Mouse (Mus musculus) MN1 (cell line): ENCODE results near the gene Gabrb2.
A peak's percentile ranks its signal among the peaks of the same experiment; 100 is the strongest.

Experiments used
- DNase-seq: peaks from one replicate; pipeline ENCODE4 v3.0.0-alpha.2; 2016; ENCODE audit warnings: low spot score

The Gabrb2 gene

DNA sequence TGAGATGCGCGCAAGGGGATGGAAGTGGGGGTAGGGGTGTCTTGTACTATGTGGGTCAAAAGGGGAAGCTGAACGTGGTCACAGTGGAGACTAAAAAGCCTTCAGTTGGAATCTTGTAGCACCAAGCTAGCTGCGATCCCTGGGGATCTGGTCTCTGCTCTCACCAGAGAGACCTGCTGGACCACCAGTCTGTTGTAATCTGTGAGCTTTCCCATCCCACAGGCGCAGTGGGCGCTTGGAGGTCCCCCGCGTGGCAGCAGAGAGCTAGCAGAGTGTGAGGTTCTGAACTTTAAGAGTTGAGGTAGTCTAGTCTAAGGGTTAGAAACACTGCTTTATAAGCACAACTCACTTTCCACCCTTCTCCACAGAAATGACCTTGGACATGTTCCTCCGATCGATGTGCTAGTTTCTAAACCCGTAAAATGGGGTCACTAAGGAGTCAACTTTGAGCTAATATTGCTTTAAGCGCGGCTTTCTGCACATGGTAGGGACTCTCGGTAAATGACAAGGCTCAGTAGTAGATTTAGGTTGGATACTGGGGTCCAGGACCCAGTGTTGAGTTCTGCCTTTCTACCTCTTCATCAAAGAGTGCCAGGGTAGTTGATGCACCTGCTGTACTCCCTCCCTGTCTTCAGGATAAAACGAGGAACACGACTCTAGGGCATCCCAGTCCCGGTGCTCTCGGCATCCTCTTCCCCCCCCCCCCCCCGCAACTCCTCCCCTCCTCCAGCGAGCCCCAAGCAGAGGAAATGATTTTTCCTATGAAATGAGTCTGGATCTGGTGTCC lies at the start of gene Gabrb2:
Gene Gabrb2, plus strand, starts transcription at position 762 of the 787 bp plus-strand sequence.
- no peak for DNase-seq

DNA sequence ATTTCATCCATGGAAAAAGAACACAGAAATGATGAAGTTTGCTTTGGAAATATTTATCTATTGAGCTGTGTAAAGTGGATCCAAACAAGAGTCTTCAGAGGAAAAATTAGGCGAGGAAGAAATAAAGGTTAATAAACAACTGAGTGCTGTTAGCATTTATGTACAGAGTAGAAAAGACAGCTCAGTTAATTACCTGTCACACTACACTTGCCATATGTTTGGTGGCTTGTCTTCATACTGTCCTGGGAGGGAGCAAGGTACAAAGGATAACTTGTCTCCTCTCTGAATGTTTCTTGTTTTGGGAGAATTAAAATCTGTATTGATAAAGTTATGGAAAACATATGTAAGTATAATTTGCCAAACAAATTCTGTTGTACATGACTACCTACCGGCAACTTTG lies 40.6 kb upstream of the Gabrb2 start:
- no peak for DNase-seq

DNA sequence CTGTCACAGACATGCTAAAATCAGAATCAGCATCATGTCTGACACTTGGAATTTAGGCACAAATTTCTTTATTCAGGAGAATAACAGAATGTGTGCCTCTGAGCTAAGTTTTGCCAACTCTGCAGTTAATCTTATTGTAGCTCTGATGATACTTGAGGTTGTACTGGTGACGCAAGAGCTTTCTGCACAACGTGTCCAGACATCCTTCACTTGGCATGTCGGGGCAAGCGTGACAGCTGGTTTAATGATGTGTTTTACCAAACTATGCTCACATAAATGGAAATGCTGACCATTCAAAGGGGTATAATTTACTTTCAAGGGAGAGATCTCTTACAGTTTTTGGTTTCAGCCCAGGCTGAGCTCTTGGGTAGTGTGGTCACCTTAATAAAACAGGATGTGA lies 33.1 kb upstream of the Gabrb2 start:
- DNase-seq, result no peak

DNA sequence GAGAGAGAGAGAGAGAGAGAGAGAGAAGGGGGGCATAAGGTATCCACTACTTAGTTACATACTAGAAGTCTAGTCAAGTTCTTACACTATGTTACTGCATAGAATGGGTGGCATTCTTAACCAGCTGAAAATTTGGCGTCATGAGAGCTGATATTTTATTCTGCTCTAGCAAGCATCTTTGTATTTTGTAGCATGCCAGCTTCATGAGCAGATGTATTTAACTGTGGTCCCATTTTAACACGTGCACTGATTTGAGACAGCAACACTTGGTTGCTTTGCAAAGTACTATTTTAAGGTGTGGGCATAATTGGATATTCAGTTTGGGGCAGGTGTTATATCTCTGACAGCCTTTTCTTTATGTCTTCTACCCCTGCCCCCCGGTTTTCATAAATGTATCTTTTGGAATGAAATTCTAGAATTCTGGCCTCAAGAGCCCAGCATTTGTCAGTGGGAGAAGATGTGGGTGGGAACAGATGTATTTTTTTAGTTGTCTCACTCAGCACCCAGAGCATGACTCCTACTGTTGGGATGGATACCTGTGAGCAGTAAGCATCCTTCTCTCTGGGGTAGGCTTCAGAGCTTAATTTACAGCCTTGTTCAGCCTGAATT lies 28.8 kb upstream of the Gabrb2 start:
- DNase-seq, result no peak

DNA sequence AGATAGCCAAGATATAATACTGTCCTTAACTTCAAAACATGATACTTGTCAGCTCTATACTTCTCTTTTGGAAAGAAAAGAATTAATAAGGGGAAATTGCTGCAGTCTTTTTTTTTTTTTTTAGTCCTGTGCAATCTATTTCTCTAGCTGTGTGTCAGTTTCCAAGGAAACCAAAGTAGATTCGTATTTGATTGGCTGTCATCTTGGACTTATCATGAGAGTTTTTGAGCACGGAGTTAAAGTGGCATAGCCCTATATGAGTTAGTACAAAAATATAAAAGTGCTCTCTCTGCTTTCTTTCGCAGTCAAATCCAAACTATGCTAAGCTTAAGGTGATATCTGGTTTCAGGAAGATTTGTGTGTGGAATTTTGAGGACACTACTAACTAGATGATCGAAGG lies 26.1 kb upstream of the Gabrb2 start:
- DNase-seq, result no peak

DNA sequence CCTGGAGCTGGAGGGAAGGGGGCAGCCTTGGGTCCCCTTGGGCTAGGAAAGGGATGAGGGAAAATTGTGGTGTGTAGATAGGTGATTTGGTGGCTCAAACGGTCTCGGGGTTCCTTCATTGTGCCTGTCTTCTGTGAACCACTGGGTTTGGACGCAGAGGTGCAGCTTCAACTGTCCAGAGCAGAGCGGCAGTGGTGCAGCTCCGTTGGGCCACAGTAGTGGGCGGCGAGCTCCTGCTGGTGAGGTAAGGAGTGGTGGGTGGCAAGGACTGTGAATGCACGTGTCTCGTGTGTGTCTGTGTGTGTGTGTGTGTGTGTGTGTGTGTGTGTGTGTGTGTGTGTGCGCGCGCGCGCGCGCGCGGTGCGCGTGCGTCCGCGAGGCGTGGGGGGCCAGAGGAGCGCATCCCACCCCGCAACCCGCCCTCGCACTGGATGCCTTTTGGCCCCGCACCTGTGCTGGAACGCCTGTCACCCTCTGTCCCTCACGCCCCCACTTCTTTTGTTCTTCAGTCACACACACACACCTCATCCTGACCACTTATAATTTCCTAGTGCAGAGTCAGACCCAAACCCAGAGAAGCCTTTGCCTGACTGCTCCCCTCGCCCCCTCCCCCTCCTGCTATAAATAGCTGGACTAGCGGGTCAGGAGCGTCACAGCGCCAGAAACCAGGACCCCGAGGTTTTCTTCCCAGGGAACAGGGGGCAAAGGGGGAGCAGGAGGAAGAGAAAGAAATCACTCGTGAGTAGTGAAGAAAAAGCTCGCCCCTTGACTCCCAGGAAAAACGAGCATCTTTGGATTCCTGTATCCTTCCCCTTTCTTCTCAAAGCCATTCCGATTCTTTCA lies 455 bp downstream of the Gabrb2 start:
- no peak for DNase-seq

DNA sequence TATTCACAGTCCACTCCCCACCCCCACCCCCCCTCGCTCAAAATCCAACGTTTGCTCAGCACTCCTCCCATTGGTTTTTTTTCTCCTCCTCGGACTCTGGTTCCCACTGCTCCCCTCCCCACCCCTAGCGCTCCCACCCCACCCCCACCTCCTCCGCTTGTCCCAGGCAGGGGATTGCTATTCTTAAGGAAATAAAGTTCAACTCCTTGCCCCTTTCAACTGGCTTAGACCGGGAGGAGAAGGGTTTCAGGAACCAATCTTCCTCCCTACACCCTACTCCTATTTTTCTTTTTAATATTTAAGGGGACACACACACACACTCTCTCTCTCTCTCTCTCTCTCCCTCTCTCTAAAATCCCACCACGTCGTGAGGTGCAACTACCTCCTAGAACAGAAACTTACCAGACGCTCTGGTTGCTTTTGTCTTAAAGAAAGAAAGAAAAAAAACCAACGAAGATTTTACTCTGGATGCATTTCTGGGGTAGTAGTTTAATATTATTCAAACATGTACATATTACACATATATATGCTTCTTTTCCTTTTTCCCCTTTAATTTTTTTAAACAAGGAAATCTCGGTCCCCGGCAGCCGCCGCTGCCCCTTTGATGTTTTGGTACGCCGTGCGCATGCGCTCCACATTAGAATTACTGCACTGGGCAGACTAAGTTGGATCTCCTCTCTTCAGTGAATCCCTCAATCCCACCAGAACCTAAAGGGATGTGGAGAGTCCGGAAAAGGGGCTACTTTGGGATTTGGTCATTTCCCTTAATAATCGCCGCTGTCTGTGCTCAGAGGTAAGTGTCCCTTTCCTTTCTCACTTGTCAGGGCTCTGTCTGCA lies 1.3 kb downstream of the Gabrb2 start:
- DNase-seq, result no peak

DNA sequence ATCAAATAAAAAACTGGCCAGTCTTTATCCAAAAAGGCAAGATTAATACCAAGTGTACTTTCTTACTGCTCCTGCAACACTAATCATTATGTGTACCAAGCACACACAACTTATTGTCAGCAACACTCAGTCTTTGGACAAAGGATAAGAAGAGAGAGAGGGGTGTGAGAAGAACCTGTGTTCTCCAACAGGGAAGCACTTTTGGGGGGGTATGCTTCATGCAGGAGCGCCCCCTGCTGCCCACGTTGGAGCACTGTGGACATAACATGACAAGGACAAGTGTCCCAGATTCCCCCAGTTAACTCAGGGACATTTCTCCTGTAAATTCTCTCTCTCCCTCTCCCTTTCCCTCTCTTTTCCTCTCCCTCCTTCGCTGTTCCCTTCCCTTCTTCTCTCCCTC lies 3.7 kb downstream of the Gabrb2 start:
- no peak for DNase-seq

DNA sequence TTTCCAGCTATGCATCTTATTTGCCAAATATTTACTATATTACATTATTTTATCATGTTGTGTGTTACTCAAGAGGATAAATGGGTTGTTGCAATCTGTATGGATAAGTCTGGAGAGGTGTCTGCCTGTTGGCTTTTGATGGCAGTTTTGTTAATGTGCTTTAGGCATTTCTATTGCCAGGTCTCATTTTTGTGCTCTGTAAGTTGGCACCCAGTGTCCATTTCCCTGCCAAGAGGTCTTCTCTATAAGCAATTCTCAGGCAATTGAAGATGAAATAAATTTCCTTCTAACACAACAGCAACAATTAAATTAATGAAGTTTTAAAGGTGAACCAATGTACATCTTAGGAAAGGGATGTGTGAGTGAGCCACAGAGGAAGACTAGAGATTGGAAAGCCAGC lies 11.9 kb downstream of the Gabrb2 start:
- DNase-seq, result no peak

DNA sequence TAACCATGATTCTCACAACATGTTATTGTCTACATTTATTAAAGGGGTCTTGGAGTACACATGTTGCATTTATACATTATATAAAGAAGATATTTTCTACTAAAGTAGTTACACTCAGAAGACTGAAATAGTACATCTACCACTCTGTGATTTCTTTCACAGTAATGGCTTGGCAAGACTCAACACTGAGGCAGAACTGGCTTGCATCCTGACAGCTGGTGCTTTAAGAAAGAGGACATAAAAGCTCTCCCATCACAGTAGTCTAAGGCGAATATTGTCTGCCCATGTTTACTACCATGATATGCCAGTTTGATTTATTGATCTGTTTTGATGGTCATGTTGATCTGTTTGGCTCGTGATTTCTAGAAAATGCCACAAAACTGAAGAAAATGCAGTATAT lies 19.4 kb downstream of the Gabrb2 start:
- DNase-seq, result no peak

DNA sequence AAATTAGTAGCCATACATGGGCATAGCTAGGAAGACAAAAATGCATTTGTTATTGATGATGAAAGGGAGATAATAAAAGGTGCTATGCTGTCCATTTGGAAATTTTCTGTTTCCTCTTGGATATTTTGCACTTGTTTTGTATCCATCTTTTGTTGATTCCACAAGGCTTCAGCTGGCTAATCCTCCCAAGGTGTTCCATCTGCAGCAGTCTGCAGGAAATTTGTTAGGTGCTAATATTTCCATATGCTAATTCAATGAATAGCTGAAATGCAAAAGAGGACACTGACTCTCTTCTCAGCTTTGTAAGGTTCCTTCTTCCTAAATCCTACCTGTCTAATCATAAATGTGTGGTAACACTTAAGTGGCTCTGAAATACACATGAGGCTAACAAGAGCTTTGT lies 24.1 kb downstream of the Gabrb2 start:
- DNase-seq, result no peak

DNA sequence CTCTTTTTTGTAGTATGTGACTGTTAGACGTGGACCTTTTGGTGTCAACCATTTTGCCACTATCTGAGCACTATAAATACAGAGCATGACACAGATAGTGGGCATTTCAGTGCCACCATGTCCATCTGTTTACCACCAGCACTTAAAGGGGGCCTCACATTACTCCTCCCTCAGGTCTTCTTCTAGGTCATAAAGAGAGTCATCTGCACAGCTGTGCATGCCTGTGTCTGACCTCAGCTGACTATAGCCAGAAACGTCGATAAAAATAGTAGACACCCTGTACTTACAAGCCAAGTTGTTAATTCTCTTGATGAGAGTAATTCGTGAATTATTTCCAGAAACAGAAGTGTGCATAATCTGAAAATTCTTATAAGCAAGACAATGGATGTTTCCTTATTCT lies 29.4 kb downstream of the Gabrb2 start:
- DNase-seq, result no peak

DNA sequence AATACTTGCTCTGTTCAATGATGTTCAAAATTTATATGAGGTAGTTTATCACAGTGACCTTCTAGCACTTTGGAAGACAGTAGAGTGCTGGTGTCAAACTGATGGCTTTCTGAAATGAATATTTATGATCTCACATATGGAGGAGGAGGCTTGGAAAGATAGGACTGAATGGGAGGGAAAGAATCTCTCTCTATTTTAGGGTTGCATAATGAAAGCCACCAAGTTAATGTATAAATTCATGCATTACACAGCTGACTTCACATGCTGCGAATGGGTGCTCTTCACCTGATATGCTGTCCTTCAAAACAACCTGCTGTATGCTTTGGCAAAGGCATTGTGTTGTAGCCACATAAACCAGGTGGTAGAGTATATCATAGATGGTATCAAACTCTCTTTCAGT lies 44.6 kb downstream of the Gabrb2 start:
- no peak for DNase-seq

DNA sequence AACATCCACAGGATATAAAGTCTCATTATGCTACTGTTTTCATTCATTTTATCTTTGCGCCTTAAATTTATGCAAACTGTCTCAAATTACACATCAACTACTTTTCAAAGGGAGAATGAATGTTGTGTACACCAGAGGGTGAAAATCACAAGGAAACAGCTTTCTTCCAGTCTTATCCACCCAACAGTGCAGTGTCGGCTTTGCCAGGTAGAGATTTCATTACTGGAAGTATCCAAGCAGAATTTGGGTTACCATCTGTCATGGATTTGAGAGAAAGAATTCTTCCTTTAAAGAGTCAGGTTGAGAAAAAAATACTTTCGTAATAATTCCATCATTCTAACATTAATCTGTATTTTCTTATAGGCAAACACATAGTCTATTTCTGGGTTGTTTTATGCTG lies 48.8 kb downstream of the Gabrb2 start:
- DNase-seq, result no peak

DNA sequence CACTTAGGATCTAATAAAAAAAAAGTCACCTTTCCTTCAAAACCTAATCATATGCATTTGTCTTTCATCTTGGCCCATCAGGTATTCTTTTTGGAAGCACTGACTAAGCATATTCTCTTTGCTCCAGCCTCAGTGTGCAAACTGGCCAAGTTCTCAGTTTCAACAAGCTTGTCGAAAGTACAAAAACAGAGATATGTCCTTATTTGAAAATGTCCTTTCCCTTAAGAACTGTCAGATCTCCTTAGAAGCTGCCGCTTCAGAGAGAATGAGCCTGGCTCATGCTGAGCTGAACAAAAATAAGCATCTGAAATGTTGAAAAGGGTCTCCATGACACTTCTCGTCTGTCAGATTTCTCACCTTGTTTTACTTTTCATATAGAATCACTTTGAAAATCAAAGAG lies 55.0 kb downstream of the Gabrb2 start:
- no peak for DNase-seq

DNA sequence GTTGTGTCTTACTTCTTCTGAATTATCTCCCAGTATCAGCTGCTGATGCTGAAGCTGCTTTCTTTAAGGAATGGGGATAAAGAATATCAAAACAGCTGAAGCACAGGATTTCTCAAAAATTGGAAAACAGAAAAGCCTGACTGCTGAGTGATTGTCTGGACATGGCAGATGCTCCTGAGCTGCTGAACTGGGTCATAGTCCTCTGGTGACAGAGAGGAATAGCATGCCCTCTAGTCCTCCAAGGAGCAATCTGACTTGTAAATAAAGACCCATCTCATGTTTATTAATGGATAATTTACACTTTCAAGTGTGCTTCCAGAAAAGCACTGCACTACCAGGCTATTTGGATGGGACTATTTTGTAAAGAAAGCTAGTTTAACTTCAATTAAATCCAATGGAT lies 68.1 kb downstream of the Gabrb2 start:
- no peak for DNase-seq

DNA sequence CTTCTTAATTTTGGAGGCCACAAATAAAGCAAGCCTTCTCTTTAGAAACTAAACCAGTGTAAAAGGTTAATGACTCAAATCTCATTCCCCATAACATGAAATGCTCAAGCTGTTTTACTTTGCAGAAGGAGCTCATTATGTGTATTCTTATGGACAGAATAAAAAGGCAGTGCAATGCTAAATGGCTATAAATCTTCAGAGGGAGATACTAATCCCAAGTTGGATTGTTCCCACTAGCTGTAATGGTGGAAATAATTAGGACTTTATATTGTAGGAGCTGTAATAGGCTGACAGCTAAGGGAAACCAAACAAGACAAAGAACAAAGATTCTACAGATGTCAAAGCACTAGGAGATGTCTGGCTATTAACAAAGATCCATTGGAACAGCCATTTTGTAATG lies 81.6 kb downstream of the Gabrb2 start:
- no peak for DNase-seq

DNA sequence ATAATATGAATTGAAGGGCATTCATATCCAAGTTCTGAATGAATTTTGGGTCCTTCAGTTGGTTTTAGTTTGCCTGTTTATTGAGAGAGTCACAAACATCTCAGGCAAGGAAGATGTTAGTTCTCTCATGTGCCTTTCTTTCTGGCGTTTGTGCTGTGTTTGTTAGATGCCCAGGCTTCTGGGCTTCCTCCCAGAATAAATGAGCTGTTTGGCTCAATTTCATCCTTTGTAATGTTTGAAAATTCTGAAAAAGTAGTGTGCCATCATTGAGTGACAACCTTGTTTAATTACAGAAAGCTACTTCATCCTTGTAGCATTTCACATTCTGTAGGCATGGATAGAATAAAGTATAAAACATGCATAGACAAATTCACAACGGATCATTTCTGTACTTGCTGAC lies 85.9 kb downstream of the Gabrb2 start:
- no peak for DNase-seq

DNA sequence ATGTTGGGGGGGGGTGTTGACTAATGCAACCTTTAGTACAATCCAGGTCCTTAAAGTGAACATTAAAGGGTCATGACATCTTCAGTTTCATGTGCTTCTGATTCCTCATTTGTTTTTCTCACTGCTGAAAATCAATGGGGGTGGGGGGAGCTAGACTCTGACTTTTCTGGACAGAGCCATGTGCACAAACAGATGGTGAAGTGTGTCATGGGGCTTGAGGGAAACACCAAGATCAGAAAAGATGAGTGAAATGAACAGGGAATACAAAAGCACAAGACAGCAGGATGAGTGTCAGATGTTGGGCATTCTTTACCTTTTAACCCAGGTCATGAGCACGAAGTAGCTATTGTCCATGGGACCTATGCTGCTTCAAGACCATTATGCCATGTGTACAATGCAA lies 86.4 kb downstream of the Gabrb2 start:
- DNase-seq, result no peak

DNA sequence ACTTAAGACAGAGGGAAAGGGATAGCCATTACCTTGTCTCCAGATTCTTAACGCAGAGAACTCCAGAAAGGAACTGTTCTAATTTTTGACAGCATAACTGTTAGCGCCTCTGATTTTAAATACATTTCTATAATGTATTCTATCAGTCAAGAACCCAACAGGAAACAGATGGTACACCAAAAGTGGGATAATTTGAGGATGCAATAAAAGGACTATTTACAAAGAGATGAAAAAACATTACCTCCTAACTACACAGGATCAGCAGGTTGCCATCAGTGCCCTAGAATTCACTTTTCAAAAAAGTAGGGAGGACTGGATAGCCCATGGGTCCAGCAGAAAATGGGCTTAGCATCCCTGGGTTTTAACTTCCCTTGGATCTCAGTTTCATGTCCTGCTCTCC lies 102.4 kb downstream of the Gabrb2 start:
- DNase-seq, result no peak

DNA sequence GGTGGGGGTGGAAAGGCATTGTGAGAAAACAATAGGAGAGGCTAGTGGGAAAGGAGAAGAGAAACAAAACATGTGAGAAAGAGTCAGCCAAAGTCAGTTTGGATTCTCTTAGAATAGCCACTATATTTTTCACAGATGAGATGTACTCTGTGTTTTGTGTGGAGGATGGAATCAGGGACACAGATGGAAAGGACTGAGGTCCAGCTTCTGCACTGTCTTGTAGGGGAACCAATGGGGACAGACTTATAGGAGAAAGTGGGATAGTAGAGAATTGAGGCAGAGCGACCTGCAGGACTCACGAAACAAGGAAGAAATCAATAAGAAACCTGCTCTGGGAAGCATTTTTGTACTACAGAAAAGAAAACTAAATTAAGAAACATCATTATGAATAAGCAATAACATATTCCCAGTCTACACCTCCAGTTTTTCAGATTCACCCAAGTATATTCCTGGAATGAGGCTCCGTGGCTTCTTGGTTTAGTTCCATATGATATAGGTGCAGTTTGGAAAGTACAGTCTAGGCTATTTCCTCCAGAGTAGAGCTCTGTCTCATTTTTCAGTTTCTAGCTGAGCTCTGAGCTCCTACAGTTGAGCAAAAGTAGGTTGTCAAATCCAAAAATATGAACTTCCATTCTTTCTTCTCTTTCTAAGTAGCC lies 108.8 kb downstream of the Gabrb2 start:
- no peak for DNase-seq

DNA sequence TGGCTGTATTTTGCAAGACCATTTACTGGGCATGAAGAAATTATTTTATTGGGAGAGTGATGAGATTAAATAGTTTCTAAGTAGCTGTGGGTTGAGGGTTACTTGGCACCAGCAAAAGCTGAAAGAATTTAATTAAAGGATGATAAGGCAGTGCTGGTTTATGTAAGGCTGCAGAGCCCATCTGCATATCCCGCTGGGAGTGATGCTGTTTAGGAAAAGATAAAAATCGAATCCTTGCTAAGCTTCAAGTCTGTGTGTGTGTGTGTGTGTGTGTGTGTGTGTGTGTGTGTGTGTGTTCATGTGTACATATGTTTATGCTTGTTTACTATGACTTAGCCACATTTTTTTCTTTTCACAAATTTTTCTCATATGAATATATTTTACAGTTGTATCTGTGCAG lies 113.0 kb downstream of the Gabrb2 start:
- peak; percentile 42 for DNase-seq
